35 mouse cellular contexts compared by ENCODE assay signal in the genomic region with DNA sequence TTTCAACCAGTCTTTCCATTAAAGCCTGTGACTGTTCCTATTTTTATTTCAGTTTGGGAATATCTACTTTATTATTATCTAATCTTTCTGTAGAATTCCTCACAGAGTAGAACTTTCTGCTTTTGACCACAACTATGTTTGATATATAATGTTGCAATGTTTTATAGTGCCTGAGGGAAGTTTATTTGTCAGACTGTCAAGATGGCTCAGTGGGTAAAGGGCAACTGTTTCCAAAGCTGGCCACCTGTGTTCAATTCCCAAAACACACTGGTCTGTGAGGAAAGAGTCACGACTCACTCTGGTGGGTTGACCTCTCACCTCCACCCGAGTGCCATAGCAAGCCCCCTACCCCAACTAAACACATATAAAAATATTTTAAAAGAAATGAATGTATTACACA.
"Had no signal": no experiment of that assay in that cellular context is flagged by ENCODE, and none has a peak within 500 bp of the region (broad histone marks: within the 10 kb centered on the region; RNA-seq: fewer than 3 reads in every experiment).

No protein-coding gene starts in this region.

- H3K4me1 ChIP-seq: heart, embryonic 12.5 days; heart, embryonic 13.5 days; heart, embryonic 15.5 days; hindbrain, embryonic 10.5 days; hindbrain, embryonic 12.5 days; hindbrain, embryonic 13.5 days; hindbrain, embryonic 15.5 days; intestine, embryonic 15.5 days; kidney, embryonic 15.5 days had no signal

- H3K27ac ChIP-seq: heart, embryonic 13.5 days; heart, embryonic 15.5 days; hindbrain, embryonic 10.5 days; hindbrain, embryonic 12.5 days; hindbrain, embryonic 13.5 days; hindbrain, embryonic 14.5 days; hindbrain, embryonic 15.5 days; hindbrain, postnatal 0 days; intestine, embryonic 15.5 days; kidney, embryonic 15.5 days; kidney, postnatal 0 days; layer of hippocampus, adult 2 months; left cerebral cortex, adult 2 months had no signal

- H3K4me3 ChIP-seq: heart, embryonic 12.5 days; heart, embryonic 13.5 days; heart, embryonic 15.5 days; hindbrain, embryonic 10.5 days; hindbrain, embryonic 12.5 days; hindbrain, embryonic 13.5 days; hindbrain, embryonic 15.5 days; intestine, embryonic 15.5 days; kidney, embryonic 15.5 days; layer of hippocampus, adult 2 months; left cerebral cortex, adult 2 months had no signal

- H3K4me2 ChIP-seq: heart, embryonic 11.5 days; heart, embryonic 12.5 days; heart, embryonic 13.5 days; heart, embryonic 15.5 days; hindbrain, embryonic 12.5 days; hindbrain, embryonic 13.5 days; hindbrain, embryonic 14.5 days; hindbrain, embryonic 15.5 days; intestine, embryonic 15.5 days; kidney, embryonic 15.5 days had no signal

- H3K27me3 ChIP-seq: heart, embryonic 12.5 days; heart, embryonic 13.5 days; heart, embryonic 15.5 days; hindbrain, embryonic 12.5 days; hindbrain, embryonic 13.5 days; hindbrain, embryonic 15.5 days; intestine, embryonic 15.5 days; kidney, embryonic 15.5 days had no signal

- H3K9me3 ChIP-seq: heart, embryonic 12.5 days; heart, embryonic 13.5 days; heart, embryonic 15.5 days; hindbrain, embryonic 10.5 days; hindbrain, embryonic 12.5 days; hindbrain, embryonic 13.5 days; hindbrain, embryonic 15.5 days; intestine, embryonic 15.5 days; kidney, embryonic 15.5 days had no signal

- ATAC-seq: hindbrain, embryonic 16.5 days; hindbrain, postnatal 0 days; inflammation-experienced regulatory T-cells, adult 6 months; intestine, embryonic 15.5 days; intestine, embryonic 16.5 days; intestine, postnatal 0 days had no signal

- H3K9ac ChIP-seq: heart, embryonic 12.5 days; heart, embryonic 13.5 days; heart, embryonic 15.5 days; hindbrain, embryonic 12.5 days; hindbrain, embryonic 13.5 days; hindbrain, embryonic 14.5 days; hindbrain, embryonic 15.5 days; intestine, embryonic 15.5 days; kidney, embryonic 15.5 days had no signal

- DNase-seq: heart, postnatal 10 days; heart, postnatal 14 days; heart, postnatal 36 days; heart, postnatal 4 days; kidney, adult 11 months; kidney, adult 18-20 months; kidney, adult 2 months; kidney, adult 8-10 months; kidney, adult 9 months; kidney, postnatal 10 days; kidney, postnatal 14 days; kidney, postnatal 25 days; kidney, postnatal 36 days; kidney, postnatal 4 days; layer of hippocampus, adult 9-11 months; layer of hippocampus, postnatal 36 days had no signal
